Mouse (Mus musculus) liver, postnatal 0 days (tissue): ENCODE results near the gene Thbs2. TPM values are rescaled to one million over a fixed set of nuclear protein-coding genes. Genes with fewer than 3 reads are reported as not detected.

ENCODE experiments used
- ATAC-seq: fragments of 200-750 bp; cut with Nextera tagmentation; 2 replicates; pipeline ENCODE4 v1.8.0; 2017; ENCODE audit warnings: mild to moderate bottlenecking, moderate library complexity
- DNase-seq: peaks from one replicate; pipeline ENCODE4 v3.0.0-alpha.2; 2016
- H3K27ac ChIP-seq: fragments of 300-500 bp; sonication (generic); 2 replicates; pipeline ENCODE4 v1.5.1; 2014; ENCODE audit warnings: antibody characterized with exemption, moderate library complexity, mild to moderate bottlenecking, low read depth
- H3K27me3 ChIP-seq: fragments of 300-500 bp; sonication (generic); 2 replicates; pipeline ENCODE4 v1.6.1; 2014; ENCODE audit warnings: low read length, control low read depth, mixed read lengths; ENCODE audit not compliant: insufficient read depth
- H3K36me3 ChIP-seq: fragments of 300-500 bp; sonication (generic); replicated peaks from 2 replicates; pipeline ENCODE4 v1.6.1; 2014; ENCODE audit warnings: mild to moderate bottlenecking, control low read depth, low read length, moderate library complexity, mixed read lengths; ENCODE audit not compliant: insufficient read depth
- H3K4me1 ChIP-seq: fragments of 300-500 bp; sonication (generic); 2 replicates; pipeline ENCODE4 v1.6.1; 2014; ENCODE audit warnings: antibody characterized with exemption, mild to moderate bottlenecking, control low read depth; ENCODE audit not compliant: insufficient read depth
- H3K4me2 ChIP-seq: fragments of 300-500 bp; sonication (generic); 2 replicates; pipeline ENCODE4 v1.6.1; 2014; ENCODE audit warnings: low read depth, mild to moderate bottlenecking, low read length, moderate library complexity, mixed read lengths
- H3K4me3 ChIP-seq: fragments of 300-500 bp; sonication (generic); 2 replicates; pipeline ENCODE4 v1.5.1; 2014; ENCODE audit warnings: low read depth, low read length
- H3K9ac ChIP-seq: fragments of 300-500 bp; sonication (generic); replicated peaks from 2 replicates; pipeline ENCODE4 v1.6.1; 2014; ENCODE audit warnings: mild to moderate bottlenecking, moderate library complexity
- H3K9me3 ChIP-seq: fragments of 300-500 bp; sonication (generic); 2 replicates; pipeline ENCODE4 v1.6.1; 2016; ENCODE audit warnings: mild to moderate bottlenecking, control low read depth, low read length, mixed read lengths
- CTCF ChIP-seq: sonication (generic); IDR thresholded peaks from 2 replicates; pipeline ENCODE4 v1.5.1; 2016; ENCODE audit warnings: antibody characterized with exemption, low read depth
- EP300 ChIP-seq: IDR thresholded peaks from 2 replicates; pipeline ENCODE4 v1.6.1; 2016; ENCODE audit warnings: antibody characterized with exemption, low read depth, mild to moderate bottlenecking
- WGBS: fragments of 180-500 bp; shearing (Covaris S2); extraction: QIAGEN DNeasy Blood & Tissue Kit; methylation state at CpG from one replicate; pipeline ENCODE4 v1.1.7; 2014; ENCODE audit not compliant: insufficient replicate concordance; 5-methylcytosine and 5-hydroxymethylcytosine counted together
- polyA plus RNA-seq: library from polyadenylated mRNA; unstranded; fragments of >200 nt; fragmentation: Nextera tagmentation; extraction: Ambion mirVana; gene quantifications from 2 replicates; pipeline ENCODE4 v1.2.1, GENCODE M21; 2015

Gene Thbs2
- polyA plus RNA-seq, 1 experiment from 2014 or later, result 2.4 TPM

DNA sequence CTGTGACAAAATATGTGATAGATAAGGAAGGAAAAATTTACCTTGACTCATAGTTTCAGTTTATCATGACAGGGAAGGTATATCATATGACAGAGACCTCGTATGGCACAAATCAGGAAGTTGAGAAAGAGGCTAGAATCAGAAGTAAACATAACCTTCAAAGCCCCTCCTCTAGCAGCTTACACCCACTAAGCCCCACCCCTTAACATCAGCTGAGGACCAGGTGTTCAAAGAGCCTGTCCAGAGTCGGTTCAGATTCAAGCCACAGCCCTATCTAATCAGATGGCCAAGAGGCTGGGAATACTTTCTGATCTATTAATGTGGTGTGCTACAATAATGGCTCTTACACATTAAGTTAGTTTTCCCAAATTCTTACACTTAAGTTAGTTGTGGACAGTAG is 30.8 kb upstream of the Thbs2 start:
- Histone ChIP-seq H3K27me3 (no peaks in the 10 kb centered on the region), H3K36me3 (no peaks in the 10 kb centered on the region), H3K9me3 (no peaks in the 10 kb centered on the region), H3K4me3 (no peak overlapping the region), H3K9ac (no peak overlapping the region), H3K4me2 (no peak overlapping the region), H3K4me1 (no peaks in the 10 kb centered on the region), H3K27ac (no peak overlapping the region)
- no peak for TF ChIP-seq EP300
- TF ChIP-seq CTCF, result no peak
- no peak for DNase-seq
- ATAC-seq, result no peak
- 14% methylated on average over 2 of the region's 2 CpGs for WGBS

DNA sequence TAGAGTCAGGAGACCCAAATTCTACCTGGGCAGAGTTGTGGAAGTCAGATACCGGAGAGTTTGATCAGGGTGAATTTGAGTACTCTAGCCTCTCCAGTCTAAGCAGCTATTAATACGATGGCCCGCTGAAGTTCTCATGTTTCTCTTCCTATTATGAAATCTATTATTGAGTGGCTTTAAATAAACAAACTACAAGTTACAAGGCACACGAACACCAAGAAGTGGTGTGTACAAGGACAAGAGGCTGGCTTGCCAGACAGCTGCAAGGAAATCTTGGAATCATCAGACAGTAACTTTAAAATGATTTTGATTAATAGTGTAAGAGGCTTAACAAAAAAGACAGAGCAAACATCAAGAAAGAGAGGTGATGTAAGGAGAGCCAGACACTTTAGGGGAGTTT is 27.3 kb upstream of the Thbs2 start:
- 73% methylated on average over 4 of the region's 4 CpGs for WGBS

DNA sequence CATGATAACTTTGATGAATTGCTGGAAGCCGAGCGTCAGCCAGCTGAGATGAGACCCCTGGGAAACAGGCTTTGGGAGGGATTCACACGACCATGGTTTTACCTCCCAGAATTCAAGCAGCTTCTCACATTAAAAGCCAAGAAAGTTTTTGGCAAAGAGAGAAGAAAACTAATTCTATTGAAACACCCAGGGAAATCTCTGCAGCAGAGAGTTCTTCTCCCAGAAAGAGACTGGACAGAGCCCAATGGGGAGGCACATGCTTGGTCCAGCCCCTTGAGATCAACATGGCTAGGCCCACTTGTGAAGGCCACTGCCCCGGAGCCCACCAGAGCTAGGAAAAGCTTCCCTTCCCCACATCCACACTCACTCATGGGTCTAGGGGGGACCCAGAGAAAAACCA is 26.9 kb upstream of the Thbs2 start:
- H3K27ac ChIP-seq, result no peak overlapping the region
- H3K9ac ChIP-seq, result no peak overlapping the region
- DNase-seq (no peak), ATAC-seq (no peak)
- TF ChIP-seq EP300 (no peak), CTCF (no peak)
- H3K9me3 ChIP-seq, result no peaks in the 10 kb centered on the region
- no peak overlapping the region for H3K4me3 ChIP-seq
- 63% methylated on average over 4 of the region's 4 CpGs for WGBS
- H3K4me2 ChIP-seq, result no peak overlapping the region
- no peaks in the 10 kb centered on the region for H3K27me3 ChIP-seq
- H3K36me3 ChIP-seq, result no peaks in the 10 kb centered on the region
- H3K4me1 ChIP-seq, result no peaks in the 10 kb centered on the region

More for the DNA sequence above, 27.3 kb upstream of the Thbs2 start:
- Histone ChIP-seq H3K27me3 (no peaks in the 10 kb centered on the region), H3K4me2 (no peak overlapping the region), H3K4me1 (no peaks in the 10 kb centered on the region), H3K4me3 (no peak overlapping the region), H3K27ac (no peak overlapping the region), H3K9me3 (no peaks in the 10 kb centered on the region), H3K36me3 (no peaks in the 10 kb centered on the region), H3K9ac (no peak overlapping the region)
- no peak for ATAC-seq
- no peak for DNase-seq
- no peak for TF ChIP-seq CTCF
- TF ChIP-seq EP300, result no peak

DNA sequence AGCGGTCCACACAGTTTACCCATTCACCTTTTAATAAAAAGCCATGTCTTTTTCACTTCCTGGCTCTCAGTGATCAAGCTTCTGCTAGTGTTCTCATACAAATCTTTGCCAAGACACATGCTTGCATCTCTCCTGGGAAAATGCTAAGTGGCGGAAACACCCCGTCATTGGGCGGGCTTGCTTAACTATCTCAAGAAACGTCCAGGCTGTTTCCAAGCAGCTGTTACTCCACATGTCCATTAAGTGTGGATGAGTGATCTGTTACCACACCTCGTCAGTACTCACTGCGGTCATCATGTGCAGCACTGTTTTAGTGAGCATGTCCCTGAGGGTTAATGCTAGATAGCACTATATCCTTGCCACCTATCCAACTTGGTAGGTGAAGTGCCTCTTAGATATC is 26.2 kb upstream of the Thbs2 start:
- Histone ChIP-seq H3K27me3 (no peaks in the 10 kb centered on the region), H3K9me3 (no peaks in the 10 kb centered on the region), H3K36me3 (no peaks in the 10 kb centered on the region), H3K9ac (no peak overlapping the region), H3K27ac (no peak overlapping the region), H3K4me1 (no peaks in the 10 kb centered on the region), H3K4me3 (no peak overlapping the region), H3K4me2 (no peak overlapping the region)
- TF ChIP-seq EP300 (no peak), CTCF (no peak)
- 77% methylated on average over 7 of the region's 7 CpGs for WGBS
- ATAC-seq, result no peak
- no peak for DNase-seq

DNA sequence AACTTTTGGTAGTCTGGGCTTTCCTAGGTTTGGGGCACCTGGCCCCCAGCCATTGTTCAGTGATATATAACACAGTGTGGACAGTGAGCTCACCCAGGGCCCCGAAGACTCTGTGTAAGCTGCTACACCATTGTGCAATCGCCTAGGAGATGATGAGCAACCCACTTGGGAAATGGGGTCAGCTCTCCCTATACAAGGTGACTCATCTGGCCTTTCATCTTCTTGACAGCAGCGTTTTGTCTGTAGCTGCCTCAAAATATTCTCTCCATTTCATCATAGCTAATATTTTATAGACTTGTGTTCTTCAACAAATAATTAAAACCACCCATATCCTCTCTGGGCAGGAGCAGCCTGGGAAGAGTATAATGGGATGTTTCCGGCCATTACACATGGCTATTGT is 24.8 kb upstream of the Thbs2 start:
- ATAC-seq, result no peak

DNA sequence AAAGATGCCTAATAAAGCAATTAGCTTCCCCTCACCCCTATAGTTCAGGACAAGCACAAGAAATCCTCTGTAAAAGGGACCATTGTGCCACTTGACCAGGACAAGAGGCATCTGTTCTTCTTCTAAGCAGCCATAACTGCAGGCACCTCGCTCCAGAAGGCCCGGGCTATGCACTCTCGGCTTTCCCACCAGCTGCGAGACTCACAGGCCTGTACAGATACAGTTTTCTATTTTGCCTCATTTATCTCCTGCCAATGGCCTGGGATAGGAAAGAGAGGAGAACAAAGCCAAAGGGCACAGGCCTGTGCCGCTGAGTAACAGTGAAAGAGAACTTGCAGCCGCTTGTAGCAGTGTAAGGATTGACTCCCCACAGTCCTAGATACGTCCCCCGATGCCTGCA is 20.7 kb upstream of the Thbs2 start:
- DNase-seq, result no peak
- H3K4me2 ChIP-seq, result no peak overlapping the region
- no peak overlapping the region for H3K4me3 ChIP-seq
- no peaks in the 10 kb centered on the region for H3K9me3 ChIP-seq
- no peak overlapping the region for H3K27ac ChIP-seq
- H3K9ac ChIP-seq, result no peak overlapping the region
- TF ChIP-seq EP300 (no peak), CTCF (no peak)
- H3K27me3 ChIP-seq, result no peaks in the 10 kb centered on the region
- no peak for ATAC-seq
- 79% methylated on average over 8 of the region's 8 CpGs for WGBS
- no peaks in the 10 kb centered on the region for H3K36me3 ChIP-seq
- H3K4me1 ChIP-seq, result no peaks in the 10 kb centered on the region

More for the DNA sequence above, 24.8 kb upstream of the Thbs2 start:
- DNase-seq, result no peak
- H3K4me3 ChIP-seq, result no peak overlapping the region
- H3K9ac ChIP-seq, result no peak overlapping the region
- H3K9me3 ChIP-seq, result no peaks in the 10 kb centered on the region
- H3K36me3 ChIP-seq, result no peaks in the 10 kb centered on the region
- WGBS, result 56% methylated on average over 4 of the region's 4 CpGs
- no peaks in the 10 kb centered on the region for H3K27me3 ChIP-seq
- no peak overlapping the region for H3K27ac ChIP-seq
- no peaks in the 10 kb centered on the region for H3K4me1 ChIP-seq
- H3K4me2 ChIP-seq, result no peak overlapping the region
- TF ChIP-seq CTCF, result no peak
- TF ChIP-seq EP300, result no peak

DNA sequence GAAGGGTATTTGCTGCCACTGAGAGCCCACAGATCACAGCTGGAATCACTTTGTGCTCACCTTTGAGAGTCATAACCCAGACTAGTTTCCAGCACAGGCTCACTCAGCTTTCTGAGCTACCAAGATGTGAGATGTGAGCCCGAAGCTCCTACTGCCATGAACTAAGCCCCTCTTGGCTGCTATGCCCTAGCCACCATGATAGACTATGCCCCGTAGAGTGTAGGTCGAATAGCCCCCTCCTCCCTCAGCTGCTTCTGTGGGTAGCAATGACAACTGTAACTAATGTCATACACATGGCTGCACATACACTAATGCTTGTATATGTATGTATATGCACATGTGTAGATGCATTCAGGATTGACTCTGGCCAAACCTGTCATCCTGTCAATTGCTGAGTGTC is 20.3 kb upstream of the Thbs2 start:
- Histone ChIP-seq H3K4me1 (no peaks in the 10 kb centered on the region), H3K27me3 (no peaks in the 10 kb centered on the region), H3K9ac (no peak overlapping the region), H3K4me3 (no peak overlapping the region), H3K27ac (no peak overlapping the region), H3K4me2 (no peak overlapping the region), H3K9me3 (no peaks in the 10 kb centered on the region), H3K36me3 (no peaks in the 10 kb centered on the region)
- DNase-seq (no peak), ATAC-seq (no peak)
- WGBS, result 68% methylated on average over 3 of the region's 3 CpGs
- TF ChIP-seq EP300 (no peak), CTCF (no peak)
